Mouse (Mus musculus) midbrain, embryonic 12.5 days (tissue): ENCODE results near the gene Pcbp2. TPM values are rescaled to one million over a fixed set of nuclear protein-coding genes. Genes with fewer than 3 reads are reported as not detected.

Experiments used
- ATAC-seq: fragments of 200-750 bp; cut with Nextera tagmentation; 2 replicates; pipeline ENCODE4 v1.8.0; 2017; ENCODE audit warnings: low read depth, moderate TSS enrichment, moderate library complexity; ENCODE audit not compliant: low FRiP score
- H3K27ac ChIP-seq: fragments of 300-500 bp; sonication (generic); replicated peaks from 2 replicates; pipeline ENCODE4 v1.5.1; 2016; ENCODE audit warnings: mild to moderate bottlenecking
- H3K27me3 ChIP-seq: fragments of 300-500 bp; sonication (generic); 2 replicates; pipeline ENCODE4 v1.6.1; 2016; ENCODE audit warnings: mild to moderate bottlenecking
- H3K36me3 ChIP-seq: fragments of 300-500 bp; sonication (generic); 2 replicates; pipeline ENCODE4 v1.6.1; 2016
- H3K4me1 ChIP-seq: fragments of 300-500 bp; sonication (generic); 2 replicates; pipeline ENCODE4 v1.6.1; 2016
- H3K4me2 ChIP-seq: fragments of 300-500 bp; sonication (generic); replicated peaks from 2 replicates; pipeline ENCODE4 v1.6.1; 2016; ENCODE audit warnings: mild to moderate bottlenecking, moderate library complexity
- H3K4me3 ChIP-seq: fragments of 300-500 bp; sonication (generic); 2 replicates; pipeline ENCODE4 v1.5.1; 2016; ENCODE audit warnings: mild to moderate bottlenecking
- H3K9ac ChIP-seq: fragments of 300-500 bp; sonication (generic); replicated peaks from 2 replicates; pipeline ENCODE4 v1.6.1; 2016; ENCODE audit warnings: mild to moderate bottlenecking, moderate library complexity
- H3K9me3 ChIP-seq: fragments of 300-500 bp; sonication (generic); 2 replicates; pipeline ENCODE4 v1.6.1; 2016; ENCODE audit warnings: mild to moderate bottlenecking
- WGBS: fragments of 180-500 bp; shearing (Covaris S2); methylation state at CpG from one replicate; pipeline ENCODE4 v1.1.7; 2016; 5-methylcytosine and 5-hydroxymethylcytosine counted together
- polyA plus RNA-seq: library from polyadenylated mRNA; unstranded; fragments of >200 nt; fragmentation: Nextera tagmentation; extraction: Ambion mirVana; gene quantifications from 2 replicates; pipeline ENCODE4 v1.2.1, GENCODE M21; 2016

The Pcbp2 gene
- polyA plus RNA-seq, 1 experiment from 2014 or later = 168 TPM

DNA sequence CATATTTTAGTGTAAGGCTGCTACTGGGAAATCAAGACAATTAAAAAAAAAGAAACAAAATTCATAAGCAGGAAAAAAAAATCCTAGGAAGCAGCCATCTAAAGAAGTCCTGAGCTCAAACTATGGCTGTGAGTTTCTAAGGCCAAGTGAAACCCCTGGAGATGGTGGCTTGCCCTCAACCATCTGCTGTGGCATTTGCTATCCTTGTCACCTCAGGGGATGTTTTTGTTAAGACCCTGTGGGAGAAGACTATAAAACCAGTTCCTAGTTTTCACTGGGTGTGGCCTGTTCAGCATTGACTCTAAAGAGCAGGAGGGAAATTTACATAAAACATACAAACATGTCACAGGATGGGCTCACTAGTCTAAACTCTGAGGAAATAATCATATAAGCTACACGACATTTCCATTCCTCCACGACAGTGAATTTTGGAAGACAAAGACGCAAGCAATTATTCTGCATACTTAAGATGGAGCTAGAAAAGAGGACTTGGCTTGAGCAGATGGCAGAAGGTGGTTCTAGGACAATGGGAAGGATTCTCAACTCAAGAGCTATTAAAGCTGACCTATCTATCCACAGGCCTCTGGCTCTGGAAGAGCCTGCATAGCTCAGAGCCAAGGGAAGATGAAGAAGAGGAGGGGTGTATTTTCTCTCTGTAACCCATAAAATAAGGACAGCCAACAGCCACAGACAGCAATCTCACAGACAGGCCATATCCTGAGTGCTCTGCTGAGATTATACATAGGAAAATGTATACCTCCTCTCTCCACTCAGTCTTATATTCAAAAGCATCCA, 62.0 kb downstream of the Pcbp2 start:
- Histone ChIP-seq H3K9ac (no peak overlapping the region), H3K27me3 (no peaks in the 10 kb centered on the region), H3K4me2 (no peak overlapping the region), H3K9me3 (no peaks in the 10 kb centered on the region), H3K4me1 (no peaks in the 10 kb centered on the region), H3K27ac (no peak overlapping the region), H3K4me3 (no peak overlapping the region), H3K36me3 (peaks cover 66% of the 10 kb centered on the region)
- WGBS = 88% methylated on average over 3 of the region's 3 CpGs
- no peak for ATAC-seq

DNA sequence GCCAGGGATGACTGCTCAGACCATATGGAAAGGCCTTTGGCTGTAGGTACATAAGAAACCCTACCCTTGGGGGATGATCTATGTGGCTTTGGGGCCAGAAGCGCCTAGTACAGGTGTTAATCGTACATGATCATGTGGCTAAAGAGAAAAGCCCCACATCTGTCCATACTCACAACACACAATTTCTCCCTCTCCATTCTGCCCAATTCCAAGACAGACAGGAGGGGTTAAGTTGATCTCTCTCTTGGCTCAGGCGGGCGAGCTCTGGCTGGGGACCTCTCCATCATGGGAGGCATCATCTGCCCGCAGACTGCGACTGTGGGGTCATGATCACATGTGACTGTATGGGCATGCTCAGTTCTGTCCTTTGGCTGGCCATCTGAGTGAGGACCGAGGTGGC, 63.6 kb downstream of the Pcbp2 start:
- Histone ChIP-seq H3K36me3 (peaks cover 57% of the 10 kb centered on the region), H3K4me3 (no peak overlapping the region), H3K4me1 (no peaks in the 10 kb centered on the region), H3K9me3 (no peaks in the 10 kb centered on the region), H3K27me3 (no peaks in the 10 kb centered on the region), H3K27ac (no peak overlapping the region), H3K4me2 (no peak overlapping the region), H3K9ac (no peak overlapping the region)
- no peak for ATAC-seq
- WGBS = 91% methylated on average over 7 of the region's 7 CpGs

DNA sequence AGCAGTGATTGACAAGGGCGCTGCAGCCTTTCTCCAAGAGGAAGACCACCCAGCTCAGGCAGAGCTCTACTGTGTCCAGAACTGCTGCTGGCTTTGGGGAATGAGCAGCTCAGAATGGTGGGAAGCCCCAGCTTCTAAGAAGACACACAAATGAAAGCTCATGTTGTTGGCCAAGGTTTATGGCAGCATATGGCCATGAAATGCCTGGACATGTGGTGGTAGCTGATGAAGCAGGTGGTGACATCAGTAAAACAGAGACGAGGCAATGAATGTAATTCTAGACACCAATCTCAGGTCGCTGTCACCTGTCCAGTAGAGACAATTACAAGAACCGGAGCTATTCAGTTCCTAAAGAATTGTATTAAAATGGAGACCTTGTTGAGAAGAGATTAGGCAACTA, 74.5 kb downstream of the Pcbp2 start:
- Histone ChIP-seq H3K27ac (no peak overlapping the region), H3K36me3 (peaks cover 62% of the 10 kb centered on the region), H3K9me3 (no peaks in the 10 kb centered on the region), H3K4me2 (no peak overlapping the region), H3K9ac (no peak overlapping the region), H3K4me1 (no peaks in the 10 kb centered on the region), H3K27me3 (no peaks in the 10 kb centered on the region), H3K4me3 (no peak overlapping the region)
- 93% methylated on average over 4 of the region's 4 CpGs for WGBS
- ATAC-seq = no peak

DNA sequence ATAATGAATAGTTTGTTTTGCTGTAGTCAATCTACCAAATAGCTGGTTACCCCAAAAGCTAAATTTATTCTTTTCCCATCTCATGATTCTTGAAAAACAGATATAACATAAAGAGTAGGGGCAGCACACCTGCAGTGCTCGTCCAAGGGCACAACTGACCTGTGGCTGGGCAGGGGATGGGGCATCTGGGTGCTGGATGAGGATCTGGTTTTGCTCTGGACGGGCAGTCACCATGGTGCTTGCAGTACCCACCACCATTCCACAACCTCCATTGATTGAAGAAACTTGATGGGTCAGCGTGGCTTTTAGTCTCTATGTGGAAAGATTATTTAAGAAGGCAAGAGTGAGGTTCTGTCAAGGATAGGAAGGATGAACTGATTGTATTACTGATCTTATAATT, 75.9 kb downstream of the Pcbp2 start:
- H3K36me3 ChIP-seq = peaks cover 51% of the 10 kb centered on the region

DNA sequence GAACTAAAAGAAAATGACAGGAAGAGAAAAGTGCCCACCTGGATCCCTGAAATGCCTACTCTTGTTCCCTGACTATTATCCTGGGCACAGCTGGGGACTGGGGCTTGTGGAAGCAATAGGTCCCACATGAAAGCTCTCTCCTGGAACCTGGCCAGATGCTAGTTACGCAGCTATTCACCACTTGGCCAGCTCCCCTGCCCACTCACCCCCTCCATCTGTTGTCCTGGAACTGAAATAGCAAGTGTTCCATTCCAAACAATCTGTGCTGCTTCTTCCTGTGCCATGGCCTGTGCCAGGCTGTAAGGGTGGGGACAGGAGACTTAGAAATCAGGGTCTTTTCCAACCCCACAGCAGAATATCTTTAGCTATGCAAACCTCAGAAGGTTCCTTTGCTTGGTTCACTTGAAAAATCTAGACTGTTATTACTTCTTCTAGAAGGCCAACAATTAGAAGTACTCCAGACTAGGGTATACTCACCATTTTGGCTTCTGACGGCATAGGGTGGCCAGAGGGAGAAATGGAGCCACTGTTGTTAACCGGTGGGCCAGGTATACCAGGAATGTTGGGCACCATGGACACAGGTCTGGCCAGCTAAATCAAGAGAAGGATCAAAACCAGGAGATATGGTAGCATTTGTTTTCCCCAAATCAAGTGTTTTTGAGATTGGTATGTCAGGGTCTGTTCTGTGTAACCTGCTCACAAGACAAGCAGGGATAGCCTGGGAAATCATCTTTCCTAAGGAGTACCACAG, 76.5 kb downstream of the Pcbp2 start:
- Histone ChIP-seq H3K9ac (no peak overlapping the region), H3K4me2 (no peak overlapping the region), H3K9me3 (no peaks in the 10 kb centered on the region), H3K27me3 (no peaks in the 10 kb centered on the region), H3K4me1 (no peaks in the 10 kb centered on the region), H3K27ac (no peak overlapping the region), H3K36me3 (peaks cover 53% of the 10 kb centered on the region), H3K4me3 (no peak overlapping the region)
- WGBS = 94% methylated on average over 3 of the region's 3 CpGs
- ATAC-seq = no peak

More for the DNA sequence above, 75.9 kb downstream of the Pcbp2 start:
- no peaks in the 10 kb centered on the region for H3K9me3 ChIP-seq
- 92% methylated on average over 3 of the region's 3 CpGs for WGBS
- H3K4me1 ChIP-seq = no peaks in the 10 kb centered on the region
- no peak overlapping the region for H3K27ac ChIP-seq
- no peaks in the 10 kb centered on the region for H3K27me3 ChIP-seq
- H3K9ac ChIP-seq = no peak overlapping the region
- no peak overlapping the region for H3K4me2 ChIP-seq
- H3K4me3 ChIP-seq = no peak overlapping the region
- no peak for ATAC-seq

DNA sequence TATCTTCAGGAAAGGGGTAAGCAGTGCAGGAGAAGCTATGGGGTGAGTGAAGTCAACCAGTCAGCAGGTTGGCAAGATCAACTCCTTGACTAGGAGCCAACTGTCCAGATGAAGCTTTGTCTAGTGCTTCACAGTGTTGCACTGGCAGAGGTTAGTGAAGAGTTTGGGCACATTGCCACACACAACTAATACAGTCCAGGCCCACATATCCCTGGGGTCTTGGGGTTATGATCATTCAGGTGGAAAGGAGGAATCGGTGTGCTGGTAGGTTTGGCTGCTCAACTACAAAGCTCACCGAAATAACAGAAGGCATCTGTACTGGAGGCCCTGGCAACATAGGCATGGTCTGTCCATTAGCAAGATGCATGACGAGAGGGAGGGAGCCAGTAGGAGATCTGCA, 77.1 kb downstream of the Pcbp2 start:
- Histone ChIP-seq H3K4me3 (no peak overlapping the region), H3K4me1 (no peaks in the 10 kb centered on the region), H3K36me3 (peaks cover 51% of the 10 kb centered on the region), H3K9ac (no peak overlapping the region), H3K27me3 (no peaks in the 10 kb centered on the region), H3K9me3 (no peaks in the 10 kb centered on the region), H3K27ac (no peak overlapping the region), H3K4me2 (no peak overlapping the region)
- ATAC-seq = no peak
- WGBS = 97% methylated on average over 3 of the region's 3 CpGs

Other genes starting within 250 kb of the Pcbp2 start
- gene Itgb7, start 238.6 kb upstream of the Pcbp2 start, polyA plus RNA-seq = 0.84 and 1.6 TPM in 2 replicates
- 13.6 and 19.2 TPM in 2 replicates for gene Rarg, start 213.0 kb upstream of the Pcbp2 start, polyA plus RNA-seq
- gene Gm9918, start 200.0 kb upstream of the Pcbp2 start, polyA plus RNA-seq = 0.26 and 0.28 TPM in 2 replicates
- 51.9 and 57.7 TPM in 2 replicates for gene Mfsd5, start 191.1 kb upstream of the Pcbp2 start, polyA plus RNA-seq
- gene Espl1, start 174.3 kb upstream of the Pcbp2 start, polyA plus RNA-seq = 33.6 and 38.4 TPM in 2 replicates
- 363 and 378 TPM in 2 replicates for gene Pfdn5, start 144.4 kb upstream of the Pcbp2 start, polyA plus RNA-seq
- gene Myg1, start 138.8 kb upstream of the Pcbp2 start, polyA plus RNA-seq = 96.1 and 108 TPM in 2 replicates
- 61.5 and 67.9 TPM in 2 replicates for gene Aaas, start 119.8 kb upstream of the Pcbp2 start, polyA plus RNA-seq
- 0.46 and 0.93 TPM in 2 replicates for gene Sp7, start 103.4 kb upstream of the Pcbp2 start, polyA plus RNA-seq
- 9.6 and 10.2 TPM in 2 replicates for gene Sp1, start 64.4 kb upstream of the Pcbp2 start, polyA plus RNA-seq
- 0.29 TPM in 1 of 2 replicates, not detected in the other for gene Amhr2, start 25.2 kb upstream of the Pcbp2 start, polyA plus RNA-seq
- gene Prr13, start 11.5 kb upstream of the Pcbp2 start, polyA plus RNA-seq = 84.9 and 97.9 TPM in 2 replicates
- gene Gm10337, start 33.2 kb downstream of the Pcbp2 start, polyA plus RNA-seq = 4.6 and 9.6 TPM in 2 replicates
- 46.1 and 50.6 TPM in 2 replicates for gene Map3k12, start 46.5 kb downstream of the Pcbp2 start, polyA plus RNA-seq
- gene Tarbp2, start 47.7 kb downstream of the Pcbp2 start, polyA plus RNA-seq = 106 and 107 TPM in 2 replicates
- 2.5 and 3.1 TPM in 2 replicates for gene Npff, start 54.4 kb downstream of the Pcbp2 start, polyA plus RNA-seq
- 0.18 TPM in 1 of 2 replicates, not detected in the other for gene Gm28047, start 154.5 kb downstream of the Pcbp2 start, polyA plus RNA-seq
- 17.0 and 20.1 TPM in 2 replicates for gene Atf7, start 154.9 kb downstream of the Pcbp2 start, polyA plus RNA-seq
- 55.9 and 67.0 TPM in 2 replicates for gene Atp5g2, start 201.8 kb downstream of the Pcbp2 start, polyA plus RNA-seq